Mouse (Mus musculus) liver, embryonic 16.5 days (tissue): Measurements from ENCODE around the gene A430005L14Rik. TPM values are rescaled to one million over a fixed set of nuclear protein-coding genes. Genes with fewer than 3 reads are reported as not detected.

Experiments used
- ATAC-seq: fragments of 200-750 bp; cut with Nextera tagmentation; 2 replicates; pipeline ENCODE4 v1.8.0; 2017; ENCODE audit warnings: low read depth, mild to moderate bottlenecking, moderate number of reproducible peaks, moderate library complexity
- H3K27ac ChIP-seq: fragments of 300-500 bp; sonication (generic); 2 replicates; pipeline ENCODE4 v1.5.1; 2014; ENCODE audit warnings: mild to moderate bottlenecking, low read length
- H3K27me3 ChIP-seq: fragments of 300-500 bp; sonication (generic); 2 replicates; pipeline ENCODE4 v1.6.1; 2014; ENCODE audit warnings: low read depth, low read length, mixed read lengths; ENCODE audit not compliant: control insufficient read depth, insufficient read depth
- H3K36me3 ChIP-seq: fragments of 300-500 bp; sonication (generic); 2 replicates; pipeline ENCODE4 v1.6.1; 2014; ENCODE audit warnings: mild to moderate bottlenecking; ENCODE audit not compliant: control insufficient read depth, insufficient read depth
- H3K4me1 ChIP-seq: fragments of 300-500 bp; sonication (generic); 2 replicates; pipeline ENCODE4 v1.6.1; 2014; ENCODE audit warnings: low read depth, low read length, mixed read lengths; ENCODE audit not compliant: control insufficient read depth
- H3K4me2 ChIP-seq: fragments of 300-500 bp; sonication (generic); 2 replicates; pipeline ENCODE4 v1.6.1; 2014; ENCODE audit warnings: low read depth, low read length, mixed read lengths
- H3K4me3 ChIP-seq: fragments of 300-500 bp; sonication (generic); 2 replicates; pipeline ENCODE4 v1.5.1; 2014; ENCODE audit warnings: low read depth, mild to moderate bottlenecking, low read length
- H3K9ac ChIP-seq: fragments of 300-500 bp; sonication (generic); 2 replicates; pipeline ENCODE4 v1.6.1; 2014; ENCODE audit warnings: low read depth, low read length
- H3K9me3 ChIP-seq: fragments of 300-500 bp; sonication (generic); replicated peaks from 2 replicates; pipeline ENCODE4 v1.6.1; 2016; ENCODE audit warnings: low read length; ENCODE audit not compliant: control insufficient read depth
- whole genome bisulfite sequencing: fragments of 180-500 bp; shearing (Covaris S2); extraction: QIAGEN DNeasy Blood & Tissue Kit; methylation state at CpG from one replicate; pipeline ENCODE4 v1.1.7; 2014; ENCODE audit not compliant: insufficient replicate concordance; 5-methylcytosine and 5-hydroxymethylcytosine counted together
- polyA plus RNA-seq: library from polyadenylated mRNA; unstranded; fragments of >200 nt; fragmentation: Nextera tagmentation; extraction: Ambion mirVana; gene quantifications from 2 replicates; pipeline ENCODE4 v1.2.1, GENCODE M21; 2015

The A430005L14Rik gene
- polyA plus RNA-seq, 1 experiment from 2014 or later: 45.4 TPM

DNA sequence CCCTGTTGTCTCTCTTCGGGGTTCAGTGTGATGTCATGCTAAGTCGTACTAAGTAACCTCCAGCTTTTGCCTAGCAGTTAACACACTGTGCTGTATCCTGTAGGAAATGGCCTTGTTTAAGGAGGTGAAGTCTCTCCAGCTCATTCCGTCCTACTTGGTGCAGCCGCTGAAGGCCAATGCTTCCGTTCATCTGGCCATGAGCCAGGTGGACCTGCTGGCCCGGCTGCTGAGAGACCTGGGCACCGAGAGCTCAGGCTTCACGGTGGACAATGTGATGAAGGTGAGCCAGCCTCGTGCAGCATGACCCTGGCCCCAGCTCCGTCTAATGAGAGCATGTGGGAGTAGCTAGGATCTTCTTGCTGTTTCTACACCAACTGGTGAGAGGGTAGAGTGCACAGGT is 35.7 kb downstream of the A430005L14Rik start:
- no peaks in the 10 kb centered on the region for H3K4me1 ChIP-seq
- H3K9me3 ChIP-seq: no peaks in the 10 kb centered on the region
- 79% methylated on average over 10 of the region's 10 CpGs for WGBS
- no peaks in the 10 kb centered on the region for H3K27me3 ChIP-seq
- no peak overlapping the region for H3K27ac ChIP-seq
- ATAC-seq: no peak
- no peak overlapping the region for H3K4me2 ChIP-seq
- peaks cover 28% of the 10 kb centered on the region for H3K36me3 ChIP-seq
- H3K4me3 ChIP-seq: no peak overlapping the region
- H3K9ac ChIP-seq: no peak overlapping the region

DNA sequence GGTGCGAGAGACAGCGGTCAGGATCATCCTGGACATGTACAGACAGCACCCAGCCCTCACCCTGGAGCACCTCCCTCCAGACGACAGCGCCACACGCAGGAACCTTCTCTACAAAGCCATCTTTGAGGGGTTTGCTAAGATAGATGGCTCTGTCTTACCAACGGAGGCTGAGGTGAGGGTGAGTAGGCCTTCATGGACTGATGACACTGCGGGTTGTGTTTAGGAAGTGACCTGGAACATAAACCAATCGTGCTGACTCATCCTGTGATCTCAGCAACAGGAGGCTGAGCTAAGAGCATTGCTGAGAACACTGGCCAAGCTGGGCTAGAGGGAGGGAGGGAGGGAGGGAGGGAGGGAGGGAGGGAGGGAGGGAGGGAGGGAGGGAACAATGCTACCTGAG is 36.5 kb downstream of the A430005L14Rik start:
- H3K36me3 ChIP-seq: peaks cover 22% of the 10 kb centered on the region
- H3K27ac ChIP-seq: no peak overlapping the region
- no peaks in the 10 kb centered on the region for H3K9me3 ChIP-seq
- no peak overlapping the region for H3K9ac ChIP-seq
- H3K27me3 ChIP-seq: no peaks in the 10 kb centered on the region
- no peak for ATAC-seq
- 82% methylated on average over 8 of the region's 8 CpGs for WGBS
- H3K4me1 ChIP-seq: no peaks in the 10 kb centered on the region
- no peak overlapping the region for H3K4me3 ChIP-seq
- no peak overlapping the region for H3K4me2 ChIP-seq

DNA sequence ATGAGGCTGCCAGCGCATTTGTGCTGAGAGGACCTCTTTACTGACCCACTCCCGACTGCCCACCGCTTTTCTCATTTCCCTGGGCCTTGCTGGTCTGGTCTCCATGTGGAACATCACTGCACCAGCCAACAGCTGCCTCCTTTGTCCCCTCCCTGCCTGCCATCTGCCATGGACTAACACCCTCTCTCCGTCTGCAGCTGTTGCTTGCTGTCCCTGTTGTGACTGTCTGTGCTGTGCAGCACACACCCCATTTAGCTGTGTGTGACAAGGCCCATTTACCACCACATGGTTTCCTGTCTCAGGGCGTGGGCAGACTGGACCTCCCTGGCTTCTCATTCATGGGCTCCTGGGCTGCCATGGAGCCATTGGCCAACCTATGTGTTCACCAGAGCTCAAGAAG is 48.5 kb downstream of the A430005L14Rik start:
- 73% methylated on average over 5 of the region's 5 CpGs for WGBS
- Histone ChIP-seq H3K4me3 (no peak overlapping the region), H3K9ac (no peak overlapping the region), H3K9me3 (no peaks in the 10 kb centered on the region), H3K27me3 (no peaks in the 10 kb centered on the region), H3K4me2 (no peak overlapping the region), H3K36me3 (no peaks in the 10 kb centered on the region; the same call in 1 of the 2 replicates), H3K27ac (no peak overlapping the region), H3K4me1 (no peaks in the 10 kb centered on the region)
- ATAC-seq: no peak

DNA sequence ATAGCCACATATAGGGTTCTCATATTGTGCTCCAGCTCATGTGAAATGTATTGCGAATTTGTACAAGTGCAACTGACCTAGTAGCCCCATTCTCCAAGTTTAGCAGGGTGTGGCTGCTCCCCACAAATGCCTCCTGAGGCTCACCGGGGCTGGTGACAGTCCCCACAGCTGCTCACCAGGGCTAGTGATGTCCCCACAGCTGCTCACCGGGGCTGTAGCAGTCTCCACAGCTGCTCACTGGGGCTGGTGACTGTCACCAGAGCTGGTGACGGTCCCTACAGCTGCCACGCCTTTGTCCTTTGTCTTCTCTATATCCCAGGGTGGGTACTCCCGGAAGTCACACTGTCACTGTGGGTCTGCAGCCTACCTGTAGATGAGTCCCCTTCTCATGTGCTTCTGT is 49.2 kb downstream of the A430005L14Rik start:
- ATAC-seq: no peak
- Histone ChIP-seq H3K27ac (no peak overlapping the region), H3K4me3 (no peak overlapping the region), H3K4me1 (peaks cover 2% of the 10 kb centered on the region; the same call in 1 of the 2 replicates), H3K4me2 (no peak overlapping the region), H3K9ac (no peak overlapping the region), H3K36me3 (no peaks in the 10 kb centered on the region; the same call in 1 of the 2 replicates), H3K9me3 (no peaks in the 10 kb centered on the region), H3K27me3 (no peaks in the 10 kb centered on the region)
- WGBS: 82% methylated on average over 6 of the region's 6 CpGs

DNA sequence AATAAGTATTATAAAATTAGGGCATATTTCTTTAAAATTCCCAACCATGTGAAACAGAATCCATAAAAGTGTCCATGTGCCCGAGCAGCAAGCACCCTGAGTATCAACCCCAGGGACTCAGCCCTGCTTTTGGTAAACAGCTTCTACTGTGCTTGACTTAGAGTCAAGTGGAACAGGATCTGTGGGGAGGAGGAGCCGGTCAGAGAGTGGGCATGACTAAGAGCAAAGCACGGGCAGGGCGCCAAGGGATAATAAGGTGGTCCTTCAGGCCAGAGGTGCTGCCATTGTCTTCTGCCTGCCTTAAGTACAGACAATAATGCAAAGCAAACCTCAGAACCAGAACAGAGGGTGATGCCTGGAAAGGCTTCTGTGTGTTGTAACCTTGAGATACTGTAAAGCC is 50.7 kb downstream of the A430005L14Rik start:
- no peak overlapping the region for H3K27ac ChIP-seq
- no peak overlapping the region for H3K4me3 ChIP-seq
- H3K4me1 ChIP-seq: peaks cover 5% of the 10 kb centered on the region
- H3K9ac ChIP-seq: no peak overlapping the region
- H3K4me2 ChIP-seq: no peak overlapping the region
- no peaks in the 10 kb centered on the region; the same call in 1 of the 2 replicates for H3K36me3 ChIP-seq
- H3K27me3 ChIP-seq: no peaks in the 10 kb centered on the region
- ATAC-seq: no peak
- no peaks in the 10 kb centered on the region for H3K9me3 ChIP-seq
- 65% methylated on average over 4 of the region's 4 CpGs for WGBS

DNA sequence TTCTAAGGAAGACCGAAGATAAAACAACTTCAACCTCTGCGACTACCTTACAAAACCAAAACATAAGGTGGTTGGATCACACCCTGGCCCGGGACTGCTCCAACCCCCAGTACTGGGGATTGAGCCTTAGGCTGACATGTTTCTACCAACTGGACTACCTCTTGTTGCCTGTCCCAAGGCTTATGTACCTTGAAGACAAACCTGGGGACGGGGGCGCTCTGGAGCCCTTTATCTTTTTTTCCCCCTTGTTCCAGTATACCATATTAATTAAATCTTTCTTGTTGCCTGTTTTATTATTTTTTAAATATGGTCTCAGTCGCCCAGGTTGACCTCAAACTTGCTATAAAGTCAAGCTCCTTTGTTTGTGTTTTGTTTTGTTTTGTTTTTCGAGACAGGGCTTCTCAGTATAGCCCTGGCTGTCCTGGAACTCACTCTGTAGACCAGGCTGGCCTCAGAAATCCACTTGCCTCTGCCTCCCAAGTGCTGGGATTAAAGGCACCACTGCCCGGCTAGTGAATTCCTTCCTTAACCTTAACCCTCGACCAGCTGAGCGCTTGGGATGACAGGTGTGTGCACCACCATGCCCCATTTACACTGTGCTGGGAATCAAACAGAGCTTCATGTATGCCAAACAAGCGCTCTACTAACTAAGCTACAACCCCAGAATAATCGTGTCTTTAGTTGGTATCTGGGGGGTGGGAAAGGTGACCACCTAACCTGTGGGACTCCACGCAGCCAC is 54.0 kb downstream of the A430005L14Rik start:
- ATAC-seq: peak; percentile 32
- Histone ChIP-seq H3K36me3 (peaks cover 12% of the 10 kb centered on the region), H3K27ac (peak overlapping the region; percentile 52), H3K27me3 (no peaks in the 10 kb centered on the region), H3K9me3 (no peaks in the 10 kb centered on the region), H3K4me1 (peaks cover 20% of the 10 kb centered on the region), H3K9ac (peak overlapping the region; percentile 91), H3K4me3 (peak overlapping the region; percentile 97), H3K4me2 (peak overlapping the region; percentile 87)
- 24% methylated on average over 13 of the region's 13 CpGs for WGBS

Other genes starting within 250 kb of the A430005L14Rik start
- gene Dffb, start 17.9 kb downstream of the A430005L14Rik start, polyA plus RNA-seq: 6.7 and 6.9 TPM in 2 replicates
- gene Cep104, start 18.0 kb downstream of the A430005L14Rik start, polyA plus RNA-seq: 5.3 and 5.6 TPM in 2 replicates
- gene Lrrc47, start 54.5 kb downstream of the A430005L14Rik start, polyA plus RNA-seq: 11.8 and 12.2 TPM in 2 replicates
- gene Smim1, start 69.0 kb downstream of the A430005L14Rik start, polyA plus RNA-seq: 271 and 290 TPM in 2 replicates
- 0.04 TPM in 1 of 2 replicates, not detected in the other for gene Ccdc27, start 85.4 kb downstream of the A430005L14Rik start, polyA plus RNA-seq
- 0.05 TPM in 1 of 2 replicates, not detected in the other for gene Trp73, start 183.0 kb downstream of the A430005L14Rik start, polyA plus RNA-seq
- 22.5 and 24.7 TPM in 2 replicates for gene Wrap73, start 185.1 kb downstream of the A430005L14Rik start, polyA plus RNA-seq
- gene Tprgl, start 203.4 kb downstream of the A430005L14Rik start, polyA plus RNA-seq: 128 and 131 TPM in 2 replicates
- gene Megf6, start 213.5 kb downstream of the A430005L14Rik start, polyA plus RNA-seq: 1.7 and 1.9 TPM in 2 replicates